Mouse (Mus musculus) splenic B cell, adult 2 months (primary cell): Measurements from ENCODE around the gene Gm11077.

ENCODE experiments used
- DNase-seq: peaks from one replicate; pipeline ENCODE4 v3.0.0-alpha.2; 2011; ENCODE audit warnings: low read depth, low spot score
- H3K27me3 ChIP-seq: 2 replicates; pipeline ENCODE4 v1.6.1; 2012; ENCODE audit warnings: mild to moderate bottlenecking, low read length, moderate library complexity, mixed read lengths; ENCODE audit not compliant: control insufficient read depth, poor library complexity, insufficient read depth, severe bottlenecking
- H3K36me3 ChIP-seq: 2 replicates; pipeline ENCODE4 v1.6.1; 2012; ENCODE audit warnings: mild to moderate bottlenecking, low read length, moderate library complexity, mixed read lengths; ENCODE audit not compliant: control insufficient read depth, poor library complexity, insufficient read depth, severe bottlenecking

Gene Gm11077

DNA sequence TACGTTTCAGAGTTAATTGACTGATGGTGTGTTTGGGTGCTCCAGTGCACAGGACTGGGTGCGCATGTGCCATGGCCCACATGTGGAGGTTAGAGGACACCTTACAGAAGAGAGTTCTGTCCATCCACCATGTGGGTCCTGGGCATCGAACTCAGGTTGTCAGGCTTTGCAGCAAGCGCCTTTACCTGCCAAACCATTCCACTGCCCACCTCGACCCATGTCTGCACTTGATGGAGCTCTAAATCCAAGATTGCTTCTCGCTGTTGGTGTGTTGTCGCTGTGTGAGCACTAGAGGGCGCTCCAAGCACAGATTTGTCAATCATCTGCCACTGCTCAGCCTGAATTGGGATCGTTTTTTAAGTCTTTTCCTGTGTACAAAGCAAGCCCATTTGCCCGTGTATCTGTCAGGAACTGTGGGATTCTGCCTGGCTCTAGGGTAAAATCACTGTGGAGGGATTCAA, 14.1 kb upstream of the Gm11077 start:
- DNase-seq: peak; percentile 75
- H3K27me3 ChIP-seq: no peaks in the 10 kb centered on the region; the same call in 1 of the 2 replicates
- H3K36me3 ChIP-seq: no peaks in the 10 kb centered on the region

DNA sequence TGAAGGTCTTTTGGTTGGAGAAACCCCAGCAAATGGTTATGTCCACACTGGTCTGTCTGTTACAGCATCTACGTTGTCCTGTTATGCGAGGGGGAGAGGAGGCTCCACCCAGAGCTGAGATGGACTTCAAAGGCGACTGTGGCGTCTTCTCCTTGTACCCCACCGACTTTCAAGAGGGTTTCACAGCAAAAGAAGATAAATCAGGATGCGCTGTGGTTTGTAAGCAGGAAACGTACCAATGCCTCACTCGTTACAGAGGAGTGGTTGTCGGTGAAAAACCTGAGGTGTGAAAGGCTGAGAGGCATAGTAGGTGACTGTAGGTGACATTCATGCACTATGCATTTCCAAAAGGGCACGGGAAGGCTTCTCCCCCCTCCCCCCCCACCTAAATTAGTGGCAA, 7.0 kb upstream of the Gm11077 start:
- Histone ChIP-seq H3K36me3 (no peaks in the 10 kb centered on the region), H3K27me3 (no peaks in the 10 kb centered on the region)
- no peak for DNase-seq

DNA sequence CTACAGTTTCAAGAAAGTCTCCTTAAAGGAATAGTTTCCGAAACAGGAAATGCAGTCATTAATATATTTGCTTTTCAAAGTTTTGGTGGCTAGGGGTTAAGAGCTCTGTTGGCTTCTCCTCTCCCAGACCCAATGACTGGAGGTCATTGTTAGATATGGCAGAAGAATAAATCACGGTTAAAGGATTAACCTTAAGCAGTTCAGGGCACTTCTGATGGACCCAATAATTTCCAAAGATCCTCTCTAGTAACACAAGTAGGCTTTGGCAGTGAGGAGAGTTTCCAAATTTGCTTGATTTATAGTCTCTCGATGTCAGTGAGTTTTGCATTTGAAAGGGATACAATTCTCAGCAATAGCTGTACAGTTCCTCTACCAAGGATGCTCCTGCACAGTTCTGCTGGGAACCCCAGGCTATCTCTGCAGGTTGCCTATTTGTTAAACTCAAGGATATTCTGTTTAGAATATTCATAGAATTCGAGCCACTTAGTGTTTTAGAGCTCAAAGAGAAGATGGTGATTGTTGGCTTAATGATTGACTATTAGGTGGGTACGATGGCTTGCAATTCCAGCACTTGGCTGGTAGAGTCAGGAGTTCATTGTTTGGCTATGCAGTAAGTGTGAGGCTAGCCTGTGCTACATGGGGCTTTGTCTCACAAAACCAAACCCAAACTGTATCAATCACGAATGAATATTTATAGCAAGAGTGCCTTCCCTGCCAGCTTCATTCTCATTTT, 1.8 kb downstream of the Gm11077 start:
- no peaks in the 10 kb centered on the region for H3K27me3 ChIP-seq
- H3K36me3 ChIP-seq: no peaks in the 10 kb centered on the region
- no peak for DNase-seq

DNA sequence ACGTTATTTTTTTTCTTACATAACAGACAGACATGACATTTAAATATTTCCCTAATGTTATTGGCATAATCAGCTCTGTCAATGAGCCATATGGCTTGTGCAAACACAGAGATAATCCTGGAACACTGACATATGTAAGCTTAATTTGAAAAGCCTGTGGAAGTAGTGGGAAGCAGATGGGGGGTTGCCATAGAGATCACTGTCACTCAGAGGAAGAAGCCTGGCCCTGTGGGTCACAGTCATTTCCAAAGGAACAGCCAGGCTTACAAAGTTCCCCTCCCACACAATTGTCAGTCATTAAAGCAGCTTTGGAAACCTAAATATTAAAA, 2.3 kb downstream of the Gm11077 start:
- no peak for DNase-seq
- Histone ChIP-seq H3K27me3 (no peaks in the 10 kb centered on the region), H3K36me3 (no peaks in the 10 kb centered on the region)

DNA sequence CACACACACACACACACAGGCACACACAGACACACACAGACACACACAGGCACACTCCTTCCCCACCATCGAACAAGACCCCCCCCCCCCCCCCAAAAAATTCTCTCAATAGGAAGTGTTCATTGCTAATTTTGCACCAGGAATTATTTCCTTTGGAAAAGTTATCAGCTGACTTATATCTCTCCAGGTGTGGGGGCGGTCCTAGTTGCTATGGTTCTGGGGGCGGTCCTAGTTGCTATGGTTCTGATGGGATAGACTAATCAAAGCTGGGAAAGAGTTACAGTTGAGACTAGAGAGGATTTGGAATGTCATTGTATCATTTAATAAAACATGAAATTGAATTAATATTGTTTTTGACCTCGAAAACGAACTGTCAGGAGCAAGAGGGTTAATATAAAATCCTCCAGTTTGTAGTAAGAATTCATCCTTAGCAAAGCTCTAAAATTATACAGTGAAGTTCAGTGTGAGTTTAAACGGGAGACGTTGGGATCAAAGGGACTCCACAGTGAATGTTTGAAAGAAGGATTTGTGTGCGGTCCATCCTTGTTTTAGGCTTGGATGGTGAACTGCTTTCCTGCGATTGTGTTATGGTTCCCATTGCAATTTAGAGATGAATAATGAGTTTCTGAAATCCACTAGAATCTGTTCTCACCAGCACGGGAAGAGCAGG, 4.0 kb downstream of the Gm11077 start:
- DNase-seq: no peak
- no peaks in the 10 kb centered on the region for H3K27me3 ChIP-seq
- H3K36me3 ChIP-seq: no peaks in the 10 kb centered on the region

DNA sequence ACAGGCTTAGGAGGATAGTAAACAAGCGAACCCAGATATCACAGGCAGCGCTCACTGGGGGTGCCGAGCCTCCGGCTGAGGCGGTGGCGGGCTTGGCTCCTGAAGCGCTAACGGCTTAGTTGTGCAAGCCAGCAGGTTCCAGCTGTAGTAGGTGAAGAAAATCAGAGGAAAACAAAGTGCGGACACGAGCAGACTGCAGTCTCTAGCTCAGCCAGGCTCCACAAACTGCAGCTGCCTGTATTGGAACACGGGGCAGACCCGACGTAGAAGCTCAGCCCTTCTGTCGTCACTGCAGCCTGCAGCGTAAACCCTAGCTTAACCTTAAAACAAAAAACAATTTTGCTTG, 4.5 kb downstream of the Gm11077 start:
- no peak for DNase-seq
- no peaks in the 10 kb centered on the region for H3K36me3 ChIP-seq
- no peaks in the 10 kb centered on the region for H3K27me3 ChIP-seq

DNA sequence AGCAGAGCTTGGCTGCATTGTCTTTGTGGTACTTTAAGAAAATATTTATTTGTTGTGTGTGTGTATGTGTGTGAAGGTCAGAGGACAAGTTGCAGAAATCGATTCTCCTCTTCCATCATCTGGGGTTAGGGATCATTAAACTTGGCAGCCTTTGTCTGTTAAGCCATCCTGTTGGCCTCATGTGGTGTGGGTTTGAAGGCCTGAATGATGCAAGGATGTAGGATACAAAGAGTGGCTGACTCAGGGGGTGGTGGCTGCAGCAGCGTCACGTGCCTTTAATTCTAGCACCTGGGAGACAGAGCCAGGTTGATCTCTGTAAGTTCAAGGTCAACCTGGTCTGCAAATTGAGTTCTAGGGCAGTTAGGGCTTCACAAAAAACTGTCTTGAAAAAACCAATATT, 16.5 kb downstream of the Gm11077 start:
- no peak for DNase-seq
- no peaks in the 10 kb centered on the region for H3K36me3 ChIP-seq

DNA sequence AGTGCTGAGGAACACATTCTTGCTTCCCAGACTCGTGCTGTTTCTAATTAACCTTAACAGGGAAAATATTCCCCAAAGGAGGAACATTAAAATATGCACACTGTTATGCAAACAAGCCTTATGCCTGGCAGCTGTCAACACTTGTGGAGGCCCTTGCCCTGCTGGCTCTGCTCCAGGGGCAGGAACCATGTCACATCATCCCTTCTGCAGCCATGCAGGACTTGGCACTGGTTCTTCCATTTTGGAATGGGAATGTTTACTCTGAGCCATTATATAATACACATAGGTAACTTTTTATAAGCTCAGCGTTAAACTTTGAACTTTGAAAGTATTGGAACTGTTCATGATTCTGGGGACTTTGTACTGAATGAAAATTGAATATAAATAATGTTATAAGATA, 18.5 kb downstream of the Gm11077 start:
- DNase-seq: no peak
- no peaks in the 10 kb centered on the region for H3K27me3 ChIP-seq

More for the DNA sequence above, 16.5 kb downstream of the Gm11077 start:
- H3K27me3 ChIP-seq: no peaks in the 10 kb centered on the region

DNA sequence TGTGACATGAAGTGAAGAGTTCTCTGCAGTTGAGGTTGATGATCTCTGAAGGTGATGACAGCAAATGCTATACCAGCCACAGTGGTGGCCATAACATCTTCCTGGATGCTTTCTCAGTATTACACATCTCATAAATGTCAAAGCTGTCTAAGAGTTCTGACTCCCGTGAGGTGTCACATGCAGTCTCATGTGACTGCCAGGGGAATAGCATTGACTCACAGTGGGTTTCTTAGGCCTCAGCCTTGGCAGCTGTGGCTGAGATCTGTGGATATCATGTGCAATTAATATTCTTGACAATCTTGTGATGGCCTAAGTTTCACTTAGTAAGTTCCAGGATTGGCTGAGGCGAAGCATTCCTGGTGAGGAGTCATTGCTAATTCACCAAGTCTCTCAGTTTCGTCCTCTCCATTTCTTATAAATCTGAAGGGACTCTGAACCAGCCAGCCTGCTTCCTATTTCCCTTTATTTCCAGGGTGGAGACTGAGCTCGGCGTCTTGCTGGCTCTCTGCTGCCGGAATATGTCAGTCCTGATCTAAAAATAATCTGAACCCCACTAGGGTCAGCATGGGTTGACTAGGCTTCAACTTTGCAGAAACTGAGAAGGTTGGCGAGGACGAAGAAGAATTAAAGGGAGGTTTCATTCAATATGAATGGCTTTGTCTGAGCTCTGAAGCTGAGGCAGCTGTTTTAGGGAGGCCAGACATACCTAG, 21.4 kb downstream of the Gm11077 start:
- no peak for DNase-seq
- Histone ChIP-seq H3K36me3 (no peaks in the 10 kb centered on the region), H3K27me3 (no peaks in the 10 kb centered on the region)

More for the DNA sequence above, 18.5 kb downstream of the Gm11077 start:
- H3K36me3 ChIP-seq: no peaks in the 10 kb centered on the region

DNA sequence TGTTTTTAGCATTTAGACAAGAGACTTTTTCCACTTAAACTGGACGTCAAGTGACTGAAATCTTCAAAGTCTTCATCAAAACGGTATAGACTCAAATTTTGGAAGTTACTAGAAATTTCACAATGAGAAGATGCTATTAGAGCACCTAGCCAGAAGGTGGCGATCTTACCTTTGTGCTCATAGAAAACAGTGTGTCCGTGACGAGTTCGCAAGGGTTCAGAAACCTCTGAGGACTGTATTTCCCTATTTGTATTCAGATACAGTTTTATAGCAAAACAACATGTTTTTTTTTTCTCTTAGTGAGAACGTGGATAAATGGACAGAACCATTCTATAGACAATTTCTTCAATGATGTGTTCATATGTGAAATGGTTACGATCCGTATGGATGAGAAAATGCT, 37.3 kb downstream of the Gm11077 start:
- Histone ChIP-seq H3K27me3 (no peaks in the 10 kb centered on the region), H3K36me3 (no peaks in the 10 kb centered on the region)
- peak; percentile 73 for DNase-seq

DNA sequence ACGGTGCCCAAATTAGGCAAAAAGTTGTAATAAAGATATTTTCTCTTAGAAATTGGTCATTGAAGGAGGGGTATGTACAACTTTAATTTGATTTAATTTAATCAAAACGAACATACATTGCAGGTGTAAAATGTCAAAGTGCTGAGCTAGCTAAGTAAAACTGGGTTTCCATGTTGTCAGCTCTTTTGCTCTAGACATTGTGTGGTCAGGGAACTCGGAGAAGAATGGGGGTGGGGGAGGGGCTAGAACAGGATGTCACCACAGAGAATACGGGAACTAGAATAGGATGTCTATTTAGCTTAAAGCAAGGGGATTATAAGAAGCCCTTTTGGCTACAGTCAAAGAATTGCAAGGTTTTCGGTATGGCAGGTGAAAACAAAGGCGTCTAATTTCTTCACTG, 38.2 kb downstream of the Gm11077 start:
- DNase-seq: peak; percentile 13
- Histone ChIP-seq H3K36me3 (no peaks in the 10 kb centered on the region), H3K27me3 (no peaks in the 10 kb centered on the region)

DNA sequence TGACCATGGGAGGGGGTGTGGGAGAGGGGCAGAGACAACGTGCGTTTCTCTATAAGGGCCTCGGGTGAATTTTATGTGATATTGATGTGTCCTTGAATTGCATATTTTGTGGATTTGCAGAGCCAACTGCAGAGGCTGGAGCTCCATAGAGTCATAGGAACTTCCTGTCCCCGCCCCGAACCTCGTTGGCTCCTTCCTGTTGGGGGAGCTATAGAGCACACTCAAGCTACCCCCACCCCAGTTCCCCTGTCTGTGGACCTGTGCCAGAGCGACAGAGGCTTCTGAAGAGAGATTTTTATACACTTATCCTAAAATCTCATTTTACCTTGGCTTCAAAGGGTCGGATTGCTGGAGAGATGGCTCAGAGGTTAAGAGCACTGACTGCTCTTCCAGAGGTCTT, 39.1 kb downstream of the Gm11077 start:
- Histone ChIP-seq H3K36me3 (no peaks in the 10 kb centered on the region), H3K27me3 (no peaks in the 10 kb centered on the region)
- no peak for DNase-seq

DNA sequence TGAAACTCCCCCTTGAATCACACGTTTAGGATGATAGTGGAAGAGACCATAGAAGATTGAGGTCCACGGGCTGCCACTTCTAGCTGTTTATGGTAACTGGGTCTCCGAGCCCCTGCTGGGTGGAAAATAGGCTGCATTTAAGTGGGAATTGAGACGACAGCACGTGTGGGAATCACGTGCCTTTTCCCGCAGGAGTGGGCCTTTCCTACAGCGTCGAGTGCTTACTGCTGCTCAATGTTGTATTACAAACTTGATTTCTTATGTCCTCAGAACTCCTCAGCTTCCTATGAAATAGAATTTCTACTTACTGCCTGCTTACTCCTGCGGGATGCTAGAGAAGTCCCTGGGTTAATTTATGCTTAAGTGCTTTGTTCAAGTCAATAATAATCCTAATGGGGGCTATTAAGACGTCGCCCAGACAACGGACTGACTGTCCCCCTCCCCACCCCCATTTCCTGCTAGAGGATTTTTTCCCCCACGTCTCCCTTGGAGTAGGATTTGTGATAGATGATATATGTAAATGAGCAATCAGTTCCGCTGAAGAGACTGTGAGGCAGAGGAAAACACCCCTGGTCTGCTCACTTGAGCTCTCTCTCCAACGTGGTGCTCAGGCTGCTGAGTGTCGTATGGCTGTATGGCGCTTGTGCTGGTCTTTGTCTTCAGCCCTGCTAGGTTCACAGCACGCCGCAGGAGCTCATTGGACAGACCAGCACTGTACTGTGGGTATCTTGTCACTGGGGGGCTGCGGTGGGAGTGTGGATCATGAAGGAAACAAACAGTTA, 40.0 kb downstream of the Gm11077 start:
- Histone ChIP-seq H3K27me3 (no peaks in the 10 kb centered on the region), H3K36me3 (no peaks in the 10 kb centered on the region)
- DNase-seq: no peak

DNA sequence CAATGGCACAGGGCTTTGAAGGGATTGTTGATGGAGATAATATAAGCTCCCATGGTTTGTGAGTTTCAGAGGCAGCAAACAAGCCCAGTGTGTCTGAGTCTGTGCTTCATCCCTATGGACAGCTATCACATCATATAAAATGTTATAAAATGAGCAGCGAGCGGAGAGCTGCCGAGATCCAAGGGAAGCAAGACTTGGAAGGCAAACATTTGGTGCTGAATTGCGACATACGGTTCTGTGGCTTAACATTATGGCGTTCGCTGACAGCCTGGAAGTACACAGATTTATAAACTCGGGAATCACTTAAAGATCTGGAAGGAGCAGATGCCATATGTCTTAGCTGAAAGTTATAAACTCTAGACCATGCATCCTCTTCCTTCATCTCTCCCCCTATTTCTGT, 47.2 kb downstream of the Gm11077 start:
- no peaks in the 10 kb centered on the region for H3K36me3 ChIP-seq

DNA sequence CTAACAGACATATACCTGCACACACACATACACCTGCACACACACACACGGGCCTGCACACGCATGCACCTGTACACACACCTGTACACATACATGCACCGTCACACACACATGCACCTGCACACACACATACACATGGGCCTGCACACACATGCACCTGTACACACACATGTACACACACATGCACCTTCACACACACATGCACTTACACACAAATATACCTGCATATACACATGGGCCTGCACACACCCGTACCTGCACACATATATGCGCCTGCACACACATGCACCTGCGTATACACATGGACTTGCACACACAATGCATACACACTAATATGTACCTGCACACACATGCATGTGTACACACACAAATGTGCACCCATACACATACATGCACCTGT, 53.4 kb downstream of the Gm11077 start:
- DNase-seq: no peak
- H3K27me3 ChIP-seq: no peaks in the 10 kb centered on the region
- H3K36me3 ChIP-seq: no peaks in the 10 kb centered on the region

More for the DNA sequence above, 47.2 kb downstream of the Gm11077 start:
- DNase-seq: no peak
- no peaks in the 10 kb centered on the region for H3K27me3 ChIP-seq
